Mouse (Mus musculus) cortical plate, adult 2 months (tissue): ENCODE results near the gene Ear6.

Experiments used
- CTCF ChIP-seq: fragments of 200-500 bp; IDR thresholded peaks from 2 replicates; pipeline ENCODE4 v1.5.1; 2011; ENCODE audit warnings: mild to moderate bottlenecking, control low read depth, low read length; ENCODE audit not compliant: insufficient read depth; ENCODE audit errors: extremely low read depth
- POLR2A ChIP-seq: fragments of 200-500 bp; IDR thresholded peaks from 2 replicates; pipeline ENCODE4 v1.6.1; 2011; ENCODE audit warnings: mild to moderate bottlenecking, low read length, control low read depth; ENCODE audit not compliant: insufficient read depth; ENCODE audit errors: extremely low read depth

DNA sequence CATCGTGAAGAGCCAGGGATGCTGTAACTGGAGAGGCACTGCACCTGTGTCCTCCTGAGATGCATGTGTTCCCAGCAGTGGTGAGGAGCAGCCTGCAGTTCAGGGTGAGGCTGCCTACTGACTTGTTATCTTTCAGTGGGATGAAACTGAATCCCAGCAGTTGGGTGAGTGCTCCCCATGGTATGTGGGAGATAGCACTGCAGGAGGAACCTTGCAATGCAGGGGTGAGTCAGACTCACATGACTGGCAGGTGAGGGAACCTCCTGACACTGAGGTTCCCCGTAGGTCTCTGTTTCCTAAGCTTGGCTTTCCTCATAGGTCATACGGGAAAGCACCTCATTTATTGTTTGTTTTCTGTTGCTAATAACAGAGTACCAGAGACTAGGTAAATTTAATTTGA is 24.0 kb downstream of the Ear6 start:
- no peak for TF ChIP-seq CTCF
- no peak for TF ChIP-seq POLR2A
